Mouse (Mus musculus) E14TG2a.4 (cell line): ENCODE measurements around the gene Hnrnpk.

Source experiments
- CTCF ChIP-seq: conservative IDR thresholded peaks from 2 replicates; pipeline ENCODE4 v1.5.1; 2014; ENCODE audit warnings: low read length
- NANOG ChIP-seq: IDR thresholded peaks from 2 replicates; pipeline ENCODE4 v1.6.1; 2014; ENCODE audit warnings: borderline replicate concordance, low read length, mixed read lengths
- POU5F1 ChIP-seq: IDR thresholded peaks from 2 replicates; pipeline ENCODE4 v1.6.1; 2014; ENCODE audit warnings: low read length, borderline replicate concordance

DNA sequence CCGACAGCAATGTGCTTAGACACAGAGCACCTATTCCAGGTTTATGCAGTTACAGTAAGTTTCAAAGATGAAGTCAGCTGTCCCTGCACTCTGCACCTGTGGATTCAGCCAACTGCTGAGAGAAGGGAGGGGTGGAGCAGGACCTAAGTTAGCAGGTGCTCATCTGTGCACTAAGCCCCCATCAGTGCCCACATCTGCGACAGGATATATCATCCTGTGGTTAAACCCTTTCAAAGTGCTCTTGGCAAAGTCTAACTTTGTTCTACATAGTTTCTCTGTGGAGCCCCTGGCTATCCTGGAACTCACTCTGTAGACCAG is 30.0 kb downstream of the Hnrnpk start:
- no peak for TF ChIP-seq CTCF
- no peak for TF ChIP-seq POU5F1
- TF ChIP-seq NANOG, result no peak
